Mouse (Mus musculus) hindbrain, embryonic 13.5 days (tissue): ENCODE measurements around the gene Olfr1360. TPM values are rescaled to one million over a fixed set of nuclear protein-coding genes. Genes with fewer than 3 reads are reported as not detected.
"Not testable (repeated sequence)": the region's sequence is repeated elsewhere in the genome, so short reads cannot be mapped to it uniquely, and the experiment has no call there.

Experiments
- ATAC-seq: fragments of 200-750 bp; cut with Nextera tagmentation; 2 replicates; pipeline ENCODE4 v1.8.0; 2017; ENCODE audit warnings: moderate TSS enrichment; ENCODE audit not compliant: low FRiP score
- H3K27ac ChIP-seq: fragments of 300-500 bp; sonication (generic); 2 replicates; pipeline ENCODE4 v1.5.1; 2015; ENCODE audit warnings: inconsistent platforms, mild to moderate bottlenecking, moderate library complexity
- H3K27me3 ChIP-seq: fragments of 300-500 bp; sonication (generic); 2 replicates; pipeline ENCODE4 v1.6.1; 2015; ENCODE audit warnings: mild to moderate bottlenecking, inconsistent platforms
- H3K36me3 ChIP-seq: fragments of 300-500 bp; sonication (generic); 2 replicates; pipeline ENCODE4 v1.6.1; 2015; ENCODE audit warnings: mild to moderate bottlenecking, inconsistent platforms
- H3K4me1 ChIP-seq: fragments of 300-500 bp; sonication (generic); replicated peaks from 2 replicates; pipeline ENCODE4 v1.6.1; 2015; ENCODE audit warnings: inconsistent platforms
- H3K4me2 ChIP-seq: fragments of 300-500 bp; sonication (generic); 2 replicates; pipeline ENCODE4 v1.6.1; 2015; ENCODE audit warnings: inconsistent platforms, mild to moderate bottlenecking, moderate library complexity
- H3K4me3 ChIP-seq: fragments of 300-500 bp; sonication (generic); 2 replicates; pipeline ENCODE4 v1.5.1; 2015; ENCODE audit warnings: mild to moderate bottlenecking, inconsistent platforms
- H3K9ac ChIP-seq: fragments of 300-500 bp; sonication (generic); 2 replicates; pipeline ENCODE4 v1.6.1; 2015; ENCODE audit warnings: mild to moderate bottlenecking, inconsistent platforms
- H3K9me3 ChIP-seq: fragments of 300-500 bp; sonication (generic); 2 replicates; pipeline ENCODE4 v1.6.1; 2016; ENCODE audit warnings: inconsistent platforms
- WGBS: fragments of 180-500 bp; shearing (Covaris S2); methylation state at CpG from one replicate; pipeline ENCODE4 v1.1.7; 2015; 5-methylcytosine and 5-hydroxymethylcytosine counted together
- polyA plus RNA-seq: library from polyadenylated mRNA; unstranded; fragments of >200 nt; fragmentation: Nextera tagmentation; extraction: Ambion mirVana; gene quantifications from 2 replicates; pipeline ENCODE4 v1.2.1, GENCODE M21; 2015

Olfr1360 gene
- polyA plus RNA-seq: not detected in 2 replicates

GRCm38 (mm10) chr13:21677305-21677704 lies at the start of gene Olfr1360:
Olfr1360 (minus strand) TSS chr13:21677405.
- Histone ChIP-seq H3K4me1 (no peaks in the 10 kb centered on the region), H3K9me3 (no peaks in the 10 kb centered on the region), H3K27me3 (no peaks in the 10 kb centered on the region), H3K27ac (no peak within 1 kb of the TSS), H3K4me3 (no peak within 1 kb of the TSS), H3K4me2 (no peak within 1 kb of the TSS), H3K9ac (no peak within 1 kb of the TSS), H3K36me3 (no peaks in the 10 kb centered on the region)
- 86% methylated on average over 2 of the region's 2 CpGs for WGBS
- no peak for ATAC-seq

GRCm38 (mm10) chr13:21722993-21723836 lies 46.0 kb upstream of the Olfr1360 start:
- no peak for ATAC-seq
- Histone ChIP-seq H3K27me3 (no peaks in the 10 kb centered on the region), H3K36me3 (no peaks in the 10 kb centered on the region), H3K4me3 (no peak overlapping the region), H3K9ac (no peak overlapping the region), H3K9me3 (no peaks in the 10 kb centered on the region), H3K4me1 (peaks cover 26% of the 10 kb centered on the region), H3K27ac (peak overlapping the region; percentile 52; the same call in 1 of the 2 replicates), H3K4me2 (peak overlapping the region; percentile 67)
- WGBS: 35% methylated on average over 5 of the region's 5 CpGs

- H3K27ac ChIP-seq: peak overlapping the region; percentile 90
- H3K9me3 ChIP-seq: no peaks in the 10 kb centered on the region
- H3K9ac ChIP-seq: peak overlapping the region; percentile 68
- H3K27me3 ChIP-seq: no peaks in the 10 kb centered on the region
- no peaks in the 10 kb centered on the region for H3K36me3 ChIP-seq
- H3K4me2 ChIP-seq: peak overlapping the region; percentile 67
- H3K4me1 ChIP-seq: peaks cover 24% of the 10 kb centered on the region
- ATAC-seq: peak; percentile 22
- WGBS: 3% methylated on average over 11 of the region's 11 CpGs
- peak overlapping the region; percentile 42 for H3K4me3 ChIP-seq
Measured at GRCm38 (mm10) chr13:21722373-21722925, 45.2 kb upstream of the Olfr1360 start.

GRCm38 (mm10) chr13:21721757-21722372 lies 44.7 kb upstream of the Olfr1360 start, which contains the start of gene Hist1h2bm:
Hist1h2bm (plus strand) TSS chr13:21722044.
- H3K9ac ChIP-seq: peak within 1 kb of the TSS; percentile 68
- H3K27ac ChIP-seq: peak within 1 kb of the TSS; percentile 90
- WGBS: under 1% methylated on average over 37 of the region's 37 CpGs
- peak within 1 kb of the TSS; percentile 42 for H3K4me3 ChIP-seq
- H3K4me1 ChIP-seq: peaks cover 26% of the 10 kb centered on the region
- not testable (repeated sequence) for H3K9me3 ChIP-seq, H3K36me3 ChIP-seq, H3K27me3 ChIP-seq
- peak within 1 kb of the TSS; percentile 67 for H3K4me2 ChIP-seq
- ATAC-seq: peak; percentile 98

- peak overlapping the region; percentile 77 for H3K27ac ChIP-seq
- peak; percentile 13 for ATAC-seq
- not testable (repeated sequence) for H3K9me3 ChIP-seq, H3K36me3 ChIP-seq, H3K27me3 ChIP-seq
- peak overlapping the region; percentile 67 for H3K4me2 ChIP-seq
- 2% methylated on average over 24 of the region's 44 CpGs for WGBS
- H3K4me1 ChIP-seq: peaks cover 29% of the 10 kb centered on the region
- H3K4me3 ChIP-seq: peak overlapping the region; percentile 42
- peak overlapping the region; percentile 56; the same call in 1 of the 2 replicates for H3K9ac ChIP-seq
Measured at GRCm38 (mm10) chr13:21721107-21721756, 44.0 kb upstream of the Olfr1360 start.

- Histone ChIP-seq H3K27ac (peak overlapping the region; percentile 81), H3K4me1 (peaks cover 38% of the 10 kb centered on the region), H3K9ac (peak overlapping the region; percentile 80), H3K36me3 (no peaks in the 10 kb centered on the region), H3K4me2 (peak overlapping the region; percentile 75), H3K4me3 (peak overlapping the region; percentile 46), H3K9me3 (no peaks in the 10 kb centered on the region), H3K27me3 (no peaks in the 10 kb centered on the region)
- 67% methylated on average over 4 of the region's 4 CpGs for WGBS
- ATAC-seq: no peak
Measured at GRCm38 (mm10) chr13:21718381-21719080, 41.3 kb upstream of the Olfr1360 start.

GRCm38 (mm10) chr13:21717397-21718357 lies 40.5 kb upstream of the Olfr1360 start, which contains the start of gene Hist1h3h:
Hist1h3h (plus strand) TSS chr13:21717659.
- peak within 1 kb of the TSS; percentile 80 for H3K9ac ChIP-seq
- H3K4me1 ChIP-seq: peaks cover 37% of the 10 kb centered on the region
- not testable (repeated sequence) for H3K27me3 ChIP-seq, H3K9me3 ChIP-seq, H3K36me3 ChIP-seq
- H3K4me2 ChIP-seq: peak within 1 kb of the TSS; percentile 75
- peak within 1 kb of the TSS; percentile 46 for H3K4me3 ChIP-seq
- peak within 1 kb of the TSS; percentile 96 for H3K27ac ChIP-seq
- WGBS: under 1% methylated on average over 30 of the region's 56 CpGs
- peak; percentile 43 for ATAC-seq

GRCm38 (mm10) chr13:21716540-21717391 lies 39.6 kb upstream of the Olfr1360 start:
- H3K4me1 ChIP-seq: peaks cover 33% of the 10 kb centered on the region
- peak overlapping the region; percentile 45 for H3K4me3 ChIP-seq
- peak overlapping the region; percentile 73 for H3K9ac ChIP-seq
- not testable (repeated sequence) for H3K36me3 ChIP-seq, H3K27me3 ChIP-seq, H3K9me3 ChIP-seq
- H3K27ac ChIP-seq: peak overlapping the region; percentile 96
- WGBS: under 1% methylated on average over 13 of the region's 38 CpGs
- peak overlapping the region; percentile 71 for H3K4me2 ChIP-seq
- ATAC-seq: peak; percentile 10; the same call in 1 of the 2 replicates

- H3K27me3 ChIP-seq, H3K36me3 ChIP-seq, H3K9me3 ChIP-seq: not testable (repeated sequence)
- peak within 1 kb of the TSS; percentile 71 for H3K4me2 ChIP-seq
- peak within 1 kb of the TSS; percentile 96 for H3K27ac ChIP-seq
- ATAC-seq: peak; percentile 95
- H3K4me1 ChIP-seq: peaks cover 37% of the 10 kb centered on the region
- peak within 1 kb of the TSS; percentile 45 for H3K4me3 ChIP-seq
- WGBS: under 1% methylated on average over 37 of the region's 50 CpGs
- peak within 1 kb of the TSS; percentile 73 for H3K9ac ChIP-seq
Measured at GRCm38 (mm10) chr13:21715864-21716539, 38.8 kb upstream of the Olfr1360 start, which contains the start of the genes Hist1h2bl and Hist1h2ai. Hist1h2bl (minus strand) TSS chr13:21716143. Hist1h2ai (plus strand) TSS chr13:21716422.
